Mouse (Mus musculus): ENCODE results near the gene 2010111I01Rik.

DNA sequence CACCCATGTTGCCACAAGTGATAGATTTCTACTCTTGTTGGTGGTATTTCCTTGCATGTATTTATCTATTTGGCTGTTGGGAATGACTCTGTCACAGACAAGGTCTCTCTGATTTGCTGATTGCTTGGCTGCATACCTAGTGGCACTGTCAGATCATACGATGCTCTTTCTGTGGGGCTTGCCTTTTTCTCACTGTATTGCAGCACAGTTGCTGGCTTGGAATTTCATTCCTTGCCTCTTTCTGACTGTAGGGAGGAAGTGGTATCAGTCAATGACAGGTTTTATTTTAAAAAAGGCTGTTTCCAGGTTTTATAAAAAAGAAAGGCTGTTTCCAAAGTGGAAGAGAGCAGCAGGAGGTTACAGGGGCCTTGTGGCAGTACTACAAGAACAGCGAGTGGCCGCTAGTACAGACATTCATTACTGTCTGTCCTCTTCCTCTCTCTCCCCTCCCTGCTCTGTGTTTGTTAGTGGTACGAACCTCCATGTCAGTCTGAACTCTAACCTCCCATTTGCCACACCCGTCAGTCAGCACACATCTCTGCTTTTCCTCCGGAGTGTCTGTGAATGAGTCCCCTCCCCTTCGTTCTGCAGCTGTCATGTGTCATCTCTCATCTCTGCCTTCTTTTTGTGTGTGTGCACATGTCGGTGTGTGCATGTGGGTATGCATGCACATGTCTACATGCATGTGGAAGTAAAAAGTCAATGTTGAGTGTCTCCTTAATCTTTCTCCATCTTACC, 138.3 kb downstream of the 2010111I01Rik start:
- TF ChIP-seq USF1 (IDR thresholded peaks at IDR 0.05; ENCODE audit: low read depth): no peak
- no peak for TF ChIP-seq POLR2A (IDR thresholded peaks at IDR 0.05; ENCODE audit: insufficient read length, low read depth)
- TF ChIP-seq POLR2AphosphoS2 (IDR thresholded peaks at IDR 0.05; ENCODE audit: insufficient read length, low read depth): no peak
- no peak for TF ChIP-seq MAX (IDR thresholded peaks at IDR 0.05; ENCODE audit: low read depth)
- TF ChIP-seq TCF12 (IDR thresholded peaks at IDR 0.05; ENCODE audit: insufficient read depth, poor library complexity, severe bottlenecking): no peak
- TF ChIP-seq E2F4 (IDR thresholded peaks at IDR 0.05; ENCODE audit: insufficient read depth): no peak
- no peak for TF ChIP-seq REST (IDR thresholded peaks at IDR 0.05; ENCODE audit: insufficient read depth, insufficient read length)
- TF ChIP-seq MYOD1 (IDR thresholded peaks at IDR 0.05; ENCODE audit: control insufficient read depth in 1 of 3, insufficient read length in 2 of 3, low read depth in 2 of 3): peak in 2 of 3 experiments; percentile 81 to 84
- TF ChIP-seq SRF (IDR thresholded peaks at IDR 0.05; ENCODE audit: control insufficient read depth, insufficient read length, low read depth): no peak
- TF ChIP-seq MYOG (IDR thresholded peaks at IDR 0.05; ENCODE audit: control insufficient read depth in 1 of 3, insufficient read depth in 1 of 3, insufficient read length in 2 of 3, low read depth in 2 of 3): peak in 1 of 3 experiments; percentile 30
- TF ChIP-seq CEBPB (IDR thresholded peaks at IDR 0.05; ENCODE audit: insufficient read depth, poor library complexity, severe bottlenecking): no peak
- TF ChIP-seq TCF3 (IDR thresholded peaks at IDR 0.05; ENCODE audit: insufficient read length, low read depth): no peak
